Mouse (Mus musculus): Measurements from ENCODE around the gene Hnrnpl.

DNA sequence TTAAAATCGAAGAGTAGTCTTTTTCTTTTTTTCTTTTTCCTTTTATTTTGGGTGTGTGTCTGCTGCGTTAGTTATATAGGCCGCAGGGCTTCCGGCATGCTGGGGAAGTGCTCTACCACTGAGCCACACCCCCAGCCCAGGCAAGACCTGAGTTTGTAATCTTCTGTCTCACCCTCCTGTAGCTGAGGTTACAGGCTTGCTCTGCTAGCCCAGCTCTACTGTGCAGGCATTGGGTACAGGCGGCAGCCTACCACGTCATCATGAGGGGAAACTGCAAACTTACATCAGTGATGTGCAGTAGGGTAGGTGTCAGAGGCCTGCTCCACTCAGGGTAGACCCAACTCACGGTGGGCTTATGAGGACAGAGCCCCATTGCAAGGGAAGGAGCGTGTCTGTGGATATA is 27.1 kb upstream of the Hnrnpl start:
- no peak for TF ChIP-seq CTCF (IDR thresholded peaks at IDR 0.05; ENCODE audit: low read depth, low read length)
- no peak for TF ChIP-seq POLR2A (IDR thresholded peaks at IDR 0.05; ENCODE audit: extremely low read depth, insufficient read depth, low read length)
